ENCODE assay signal across 13 mouse cellular contexts in genomic region chr11:86654096-86654495, GRCm38 (mm10). TPM values are rescaled to one million over a fixed set of nuclear protein-coding genes. Genes with fewer than 3 reads are reported as not detected.
A peak's percentile ranks its signal among the peaks of the same experiment; 100 is the strongest.
DNase-seq lines count a peak whose midpoint lies in the region; ATAC-seq and TF ChIP-seq lines count a peak whose summit lies in the region.
"Had no signal": no experiment of that assay in that cellular context is flagged by ENCODE, and none has a peak within 500 bp of the region (broad histone marks: within the 10 kb centered on the region; RNA-seq: fewer than 3 reads in every experiment).

No protein-coding gene starts in this region.

- TF ChIP-seq EP300 in heart, postnatal 0 days (IDR thresholded peaks at IDR 0.05; ENCODE audit: low read depth) = no peak; the same call in 1 of the 2 replicates

- H3K27me3 ChIP-seq in heart, postnatal 0 days (ENCODE audit: control insufficient read depth, insufficient read depth, low read length) = no peaks in the 10 kb centered on the region
- H3K27me3 ChIP-seq in heart, embryonic 10.5 days (ENCODE audit: insufficient read depth, poor library complexity, severe bottlenecking) = no peaks in the 10 kb centered on the region
- no peaks in the 10 kb centered on the region for H3K27me3 ChIP-seq in forebrain, embryonic 11.5 days (ENCODE audit: control insufficient read depth, insufficient read depth, low read length)
- H3K27me3 ChIP-seq: hindbrain, embryonic 13.5 days; liver, embryonic 15.5 days; midbrain, embryonic 12.5 days had no signal

- H3K4me2 ChIP-seq in heart, postnatal 0 days (ENCODE audit: low read depth, low read length) = no peak overlapping the region
- H3K4me2 ChIP-seq in forebrain, embryonic 11.5 days (ENCODE audit: low read depth, low read length, severe bottlenecking) = no peak overlapping the region
- H3K4me2 ChIP-seq: hindbrain, embryonic 13.5 days; liver, embryonic 15.5 days; midbrain, embryonic 12.5 days had no signal

- no peak overlapping the region for H3K4me3 ChIP-seq in heart, postnatal 0 days (ENCODE audit: low read depth, low read length)
- no peak overlapping the region for H3K4me3 ChIP-seq in heart, embryonic 10.5 days
- no peak overlapping the region for H3K4me3 ChIP-seq in brown adipose tissue, adult 24 weeks (ENCODE audit: insufficient read depth, low read depth, low read length)
- H3K4me3 ChIP-seq in forebrain, embryonic 11.5 days (ENCODE audit: low read depth, low read length) = no peak overlapping the region
- H3K4me3 ChIP-seq: hindbrain, embryonic 13.5 days; liver, embryonic 15.5 days; midbrain, embryonic 12.5 days had no signal

- no peak for DNase-seq in heart, postnatal 0 days (ENCODE audit: low spot score)
- no peak for DNase-seq in heart, embryonic 10.5 days (ENCODE audit: low spot score)
- DNase-seq in 3134 (ENCODE audit: extremely low read depth, insufficient read length, low spot score) (peak; percentile 27), 3T3-L1 (ENCODE audit: low read depth, low spot score) (peak; percentile 93)
- DNase-seq in layer of hippocampus, postnatal 10 days (ENCODE audit: low spot score in 2 of 2) = no peak
- DNase-seq in forebrain, embryonic 11.5 days (ENCODE audit: low spot score) = no peak
- DNase-seq: gastrocnemius, postnatal 36 days; layer of hippocampus, adult 9-11 months had no signal

- 0 out of 2 replicates have a peak, but pooled peaks cover 6% of the 10 kb centered on the region for H3K4me1 ChIP-seq in heart, postnatal 0 days (ENCODE audit: control insufficient read depth, insufficient read depth)
- H3K4me1 ChIP-seq in heart, embryonic 10.5 days = peaks cover 12% of the 10 kb centered on the region; the same call in 1 of the 2 replicates
- H3K4me1 ChIP-seq in brown adipose tissue, adult 24 weeks (ENCODE audit: control insufficient read depth, insufficient read depth, insufficient read length, low read length) = no peaks in the 10 kb centered on the region
- no peaks in the 10 kb centered on the region for H3K4me1 ChIP-seq in forebrain, embryonic 11.5 days (replicated peaks; ENCODE audit: control insufficient read depth, insufficient read depth, low read length)
- H3K4me1 ChIP-seq: hindbrain, embryonic 13.5 days; midbrain, embryonic 12.5 days had no signal

- ATAC-seq in heart, postnatal 0 days (ENCODE audit: insufficient read depth, low read depth) = no peak
- no peak for ATAC-seq in forebrain, embryonic 11.5 days (replicated peaks; ENCODE audit: low FRiP score)

- no peak overlapping the region for H3K9ac ChIP-seq in heart, postnatal 0 days (replicated peaks; ENCODE audit: low read depth, low read length)
- no peak overlapping the region for H3K9ac ChIP-seq in forebrain, embryonic 11.5 days (ENCODE audit: low read length)
- H3K9ac ChIP-seq: forebrain, postnatal 0 days; hindbrain, embryonic 13.5 days; liver, embryonic 15.5 days; midbrain, embryonic 12.5 days had no signal

- TF ChIP-seq CTCF in heart, postnatal 0 days (IDR thresholded peaks at IDR 0.05; ENCODE audit: low read depth) = no peak

- 71% methylated on average over 4 of the region's 4 CpGs for WGBS in heart, postnatal 0 days
- 81% methylated on average over 4 of the region's 4 CpGs for WGBS in heart, embryonic 10.5 days
- 88% methylated on average over 4 of the region's 4 CpGs for WGBS in forebrain, embryonic 11.5 days

- peaks cover 3% of the 10 kb centered on the region; the same call in 1 of the 2 replicates for H3K36me3 ChIP-seq in heart, postnatal 0 days (replicated peaks; ENCODE audit: control insufficient read depth, insufficient read depth, low read length)
- no peaks in the 10 kb centered on the region for H3K36me3 ChIP-seq in heart, embryonic 10.5 days
- H3K36me3 ChIP-seq in forebrain, embryonic 11.5 days (ENCODE audit: control insufficient read depth, insufficient read depth, low read length) = no peaks in the 10 kb centered on the region
- H3K36me3 ChIP-seq: hindbrain, embryonic 13.5 days; midbrain, embryonic 12.5 days had no signal

- no peaks in the 10 kb centered on the region for H3K9me3 ChIP-seq in heart, postnatal 0 days (replicated peaks; ENCODE audit: control insufficient read depth, low read length)
- no peaks in the 10 kb centered on the region for H3K9me3 ChIP-seq in heart, embryonic 10.5 days
- no peaks in the 10 kb centered on the region for H3K9me3 ChIP-seq in forebrain, embryonic 11.5 days (ENCODE audit: control insufficient read depth, low read length)
- H3K9me3 ChIP-seq: hindbrain, embryonic 13.5 days; liver, embryonic 15.5 days; midbrain, embryonic 12.5 days had no signal

- peak overlapping the region; percentile 12 for H3K27ac ChIP-seq in heart, postnatal 0 days (ENCODE audit: low read depth)
- no peak overlapping the region for H3K27ac ChIP-seq in heart, embryonic 10.5 days
- 0 out of 2 replicates have a peak overlapping the region, but pooled peaks have one; percentile 14 for H3K27ac ChIP-seq in brown adipose tissue, adult 24 weeks (replicated peaks; ENCODE audit: low read depth, low read length)
- H3K27ac ChIP-seq in forebrain, embryonic 11.5 days (ENCODE audit: low read depth, low read length) = no peak overlapping the region
- H3K27ac ChIP-seq: hindbrain, embryonic 13.5 days; liver, embryonic 15.5 days; midbrain, embryonic 12.5 days had no signal

RNA-seq across cellular contexts. Expression of gene Vmp1, which starts 29.5 kb away (rescaled TPM):
- 48.9 and 51.7 TPM in 2 replicates for total RNA-seq in heart, postnatal 0 days (2014; rRNA removed; ENCODE audit: low replicate concordance)
- polyA plus RNA-seq in heart, postnatal 0 days (2015; fragmentation: Nextera tagmentation; extraction: Ambion mirVana) = 72.1 and 77.9 TPM in 2 replicates
- polyA plus RNA-seq in heart, embryonic 10.5 days (2016; fragmentation: Nextera tagmentation; extraction: Ambion mirVana) = 107 and 115 TPM in 2 replicates
- polyA plus RNA-seq in brown adipose tissue, adult 24 weeks (2012; ENCODE audit: insufficient read depth, insufficient read length, missing spikeins) = 62.6 and 85.5 TPM in 2 replicates
- total RNA-seq in layer of hippocampus, postnatal 10 days (2021) = 100 to 1,000 TPM; 138 to 155 TPM
- 82.6 and 89.4 TPM in 2 replicates for polyA plus RNA-seq in forebrain, embryonic 11.5 days (2014; fragmentation: Nextera tagmentation; extraction: Ambion mirVana)

RNA-seq across cellular contexts. Expression of gene Ptrh2, which starts 29.7 kb away (rescaled TPM):
- total RNA-seq in heart, postnatal 0 days (2014; rRNA removed; ENCODE audit: low replicate concordance) = 6.5 and 7.1 TPM in 2 replicates
- polyA plus RNA-seq in heart, postnatal 0 days (2015; fragmentation: Nextera tagmentation; extraction: Ambion mirVana) = 14.0 and 14.6 TPM in 2 replicates
- polyA plus RNA-seq in heart, embryonic 10.5 days (2016; fragmentation: Nextera tagmentation; extraction: Ambion mirVana) = 24.4 and 30.2 TPM in 2 replicates
- polyA plus RNA-seq in brown adipose tissue, adult 24 weeks (2012; ENCODE audit: insufficient read depth, insufficient read length, missing spikeins) = 11.9 and 15.9 TPM in 2 replicates
- 10 to 100 TPM; 11.3 to 11.6 TPM for total RNA-seq in layer of hippocampus, postnatal 10 days (2021)
- polyA plus RNA-seq in forebrain, embryonic 11.5 days (2014; fragmentation: Nextera tagmentation; extraction: Ambion mirVana) = 43.2 and 44.8 TPM in 2 replicates

Comparison
In these comparisons a context has a peak if more than half of its experiments do, and no peak if none do; other contexts are left out.
1. H3K27ac ChIP-seq: peak in heart, postnatal 0 days (single experiment) and brown adipose tissue, adult 24 weeks (single experiment); none in heart, embryonic 10.5 days (single experiment) and forebrain, embryonic 11.5 days (single experiment).
2. DNase-seq: peak in 3134 (single experiment) and 3T3-L1 (single experiment); none in heart, postnatal 0 days (single experiment), heart, embryonic 10.5 days (single experiment), layer of hippocampus, postnatal 10 days (0 of 2) and forebrain, embryonic 11.5 days (single experiment).